Mouse (Mus musculus): ENCODE data around the gene Fam133b.
"Not testable (repeated sequence)": the region's sequence is repeated elsewhere in the genome, so short reads cannot be mapped to it uniquely, and the experiment has no call there.

Fam133b gene

DNA sequence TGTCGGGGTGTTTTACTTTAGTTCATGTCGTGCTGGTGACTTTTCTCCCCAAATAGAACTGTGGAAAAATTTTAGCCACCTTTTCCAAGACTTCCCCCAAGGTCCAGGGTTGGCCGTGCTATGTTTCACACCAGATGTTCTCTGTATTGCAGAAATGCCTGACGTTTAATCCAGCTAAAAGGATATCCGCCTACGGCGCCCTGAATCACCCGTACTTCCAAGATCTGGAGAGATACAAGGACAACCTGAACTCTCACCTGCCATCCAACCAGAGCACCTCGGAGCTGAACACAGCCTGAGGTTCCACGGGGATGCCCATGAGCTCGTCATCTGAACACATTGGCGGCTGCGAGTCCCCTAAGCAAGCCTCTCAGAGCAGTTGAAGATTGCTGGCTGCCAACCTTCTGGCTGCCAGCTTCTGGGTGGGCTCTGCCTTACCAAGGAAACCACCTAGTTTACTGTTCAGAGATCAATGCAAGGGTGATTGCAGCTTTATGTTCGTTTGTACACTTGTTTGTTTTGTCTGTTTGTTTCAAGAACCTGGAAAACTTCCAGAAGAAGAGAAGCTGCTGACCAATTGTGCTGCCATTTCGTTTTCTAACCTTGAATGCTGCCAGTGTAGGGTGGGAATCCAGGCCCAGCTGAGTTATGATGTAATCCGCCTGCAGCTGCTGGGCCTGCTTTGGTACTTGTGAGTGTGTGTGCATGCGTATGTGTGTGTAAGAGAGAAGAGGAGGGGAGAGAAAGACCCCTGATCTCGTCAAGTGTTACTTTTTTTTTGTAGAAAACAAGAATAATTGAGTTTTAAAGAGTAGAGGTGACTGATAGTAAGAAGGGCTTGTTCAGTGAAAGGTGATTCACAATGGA lies 22.9 kb upstream of the Fam133b start:
- DNase-seq: no peak

DNA sequence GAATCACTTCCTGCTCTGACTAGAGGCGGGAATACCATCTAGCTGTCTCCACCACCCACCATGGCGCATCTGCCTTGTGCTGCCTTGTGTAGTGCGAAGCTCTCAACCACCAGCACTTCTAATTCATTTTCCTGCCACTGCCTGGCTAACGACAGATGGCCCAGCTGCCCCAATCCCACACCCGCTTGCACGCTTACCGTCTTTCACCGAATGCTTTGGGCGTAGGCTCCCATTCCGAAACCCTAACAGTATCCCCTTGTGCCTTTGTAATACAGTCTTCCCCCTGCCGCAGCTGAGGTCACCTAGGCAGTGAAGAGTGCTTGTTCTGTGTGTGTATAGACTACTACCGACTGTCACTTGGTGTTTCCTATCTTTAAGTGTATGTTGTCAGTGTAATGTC lies 21.9 kb upstream of the Fam133b start:
- no peak for DNase-seq

DNA sequence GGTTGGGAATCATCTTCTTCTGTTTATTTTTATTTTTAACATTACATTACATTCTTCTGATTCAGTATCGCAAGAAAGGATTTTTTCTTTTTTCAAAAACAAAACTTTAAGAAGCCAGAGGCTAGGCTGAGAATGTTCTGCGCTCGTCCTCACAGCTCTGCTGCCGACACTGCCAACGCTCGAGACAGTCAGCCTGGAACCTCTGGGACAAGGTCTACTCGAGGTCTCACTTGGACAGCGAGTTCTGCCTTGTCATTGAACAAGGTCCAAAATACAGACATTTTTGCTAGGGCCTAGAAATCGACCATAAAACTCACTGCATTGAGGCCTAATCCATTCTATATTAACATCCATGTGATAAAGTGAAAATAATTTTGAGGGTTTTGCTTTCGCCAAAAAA lies 20.8 kb upstream of the Fam133b start:
- DNase-seq: no peak

DNA sequence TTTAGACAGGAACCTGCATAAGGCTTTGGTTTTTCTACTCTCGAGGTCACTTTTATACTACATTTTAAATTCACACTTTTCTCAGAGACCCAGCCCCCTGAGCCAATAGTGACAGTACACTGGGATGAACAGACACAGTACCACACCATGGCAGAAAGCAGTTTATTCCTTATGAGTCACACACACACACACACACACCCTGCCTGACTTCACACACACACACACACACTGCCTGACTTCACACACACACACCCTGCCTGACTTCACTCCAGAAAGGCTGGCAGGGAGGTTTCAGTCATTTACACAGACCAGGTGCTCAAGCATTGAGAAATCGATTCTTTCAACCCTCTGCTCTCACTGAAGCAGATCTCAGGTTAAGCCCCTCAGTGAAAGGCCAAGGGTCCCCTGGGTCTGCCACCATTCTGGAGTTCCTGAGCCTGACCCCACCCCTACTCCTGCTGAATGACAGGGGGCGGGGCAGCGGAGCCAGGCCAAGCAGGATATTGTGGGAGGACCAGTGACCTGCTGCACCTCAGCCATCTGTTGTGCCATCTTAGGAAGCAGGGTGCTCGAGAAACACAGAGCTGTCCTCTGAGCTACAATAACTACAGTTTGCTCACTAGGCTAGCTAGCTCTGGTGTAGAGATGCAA lies 16.5 kb upstream of the Fam133b start:
- no peak for DNase-seq

DNA sequence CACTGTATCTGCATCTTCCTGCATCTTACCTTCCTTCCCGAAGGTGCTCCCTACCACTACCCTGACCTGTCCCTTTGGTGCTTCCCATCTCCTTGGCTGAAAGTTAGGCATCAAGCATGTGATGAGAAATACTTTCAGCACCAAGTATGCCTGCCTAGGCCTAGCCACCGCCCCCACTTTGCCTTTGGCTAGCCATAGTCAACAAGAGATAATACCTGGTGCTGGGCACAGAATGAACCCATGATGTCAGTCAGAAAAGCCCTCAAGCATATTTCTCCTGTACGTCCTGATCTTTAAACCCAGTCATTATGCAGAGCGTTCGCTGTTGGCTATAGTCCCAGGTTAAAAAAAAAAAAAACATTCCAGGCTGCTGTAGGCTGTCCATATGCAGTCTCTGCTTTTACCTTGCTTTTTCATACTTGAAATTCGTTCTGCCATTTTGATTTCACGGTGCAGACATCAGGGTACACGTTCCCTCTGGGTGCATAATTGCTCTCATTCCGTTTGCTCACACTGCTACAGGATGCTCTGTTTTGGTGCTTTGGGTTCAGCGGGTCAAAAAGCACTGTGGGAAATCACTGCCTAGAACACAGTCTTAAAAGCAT lies 13.9 kb upstream of the Fam133b start:
- DNase-seq: no peak

DNA sequence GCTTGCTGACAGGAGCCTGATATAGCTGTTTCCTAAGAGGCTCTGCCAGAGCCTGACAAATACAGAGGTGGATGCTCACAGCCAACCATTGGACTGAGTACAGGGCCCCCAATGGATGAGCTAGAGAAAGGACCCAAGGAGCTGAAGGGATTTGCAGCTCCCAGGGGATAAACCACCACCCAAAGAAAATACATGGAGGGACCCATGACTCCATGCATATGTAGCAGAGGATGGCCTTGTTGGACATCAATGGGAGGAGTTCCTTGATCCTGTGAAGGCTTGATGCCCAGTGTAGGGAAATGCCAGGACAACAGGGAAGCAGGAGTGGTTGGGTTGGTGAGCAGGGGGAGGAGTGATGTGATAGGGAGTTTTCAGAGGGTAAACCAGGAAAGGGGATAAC lies 11.6 kb upstream of the Fam133b start:
- not testable (repeated sequence) for DNase-seq

DNA sequence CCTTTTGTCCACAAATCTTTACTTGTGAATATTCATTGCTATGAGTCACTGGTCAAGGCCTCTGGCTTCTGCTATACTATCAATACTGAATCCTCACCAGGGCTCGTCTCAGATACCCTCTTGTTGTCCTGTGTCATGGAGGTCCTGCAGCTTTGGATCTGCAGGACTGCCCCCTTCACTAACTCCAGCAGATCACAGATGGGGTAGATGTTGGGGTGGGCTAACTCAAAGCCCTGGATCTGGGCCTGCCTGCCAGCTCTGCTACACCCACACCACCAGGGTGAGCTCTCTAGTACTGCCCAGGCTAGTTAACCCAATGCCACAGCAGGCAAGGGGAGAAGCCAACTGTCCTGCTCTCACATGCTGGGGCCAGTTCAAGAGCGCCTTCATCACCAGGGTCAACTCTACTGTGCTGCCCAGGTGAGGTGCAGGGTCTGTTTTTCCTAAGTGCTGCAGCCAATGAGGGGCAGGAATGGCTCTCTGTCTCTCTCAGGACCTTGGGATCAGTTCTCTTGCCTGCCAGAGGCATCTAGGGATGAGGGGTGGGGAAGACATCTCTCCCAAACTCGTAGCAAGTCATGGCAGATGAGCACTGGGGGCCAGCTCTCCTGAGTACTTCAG lies 6.9 kb upstream of the Fam133b start:
- DNase-seq: no peak

DNA sequence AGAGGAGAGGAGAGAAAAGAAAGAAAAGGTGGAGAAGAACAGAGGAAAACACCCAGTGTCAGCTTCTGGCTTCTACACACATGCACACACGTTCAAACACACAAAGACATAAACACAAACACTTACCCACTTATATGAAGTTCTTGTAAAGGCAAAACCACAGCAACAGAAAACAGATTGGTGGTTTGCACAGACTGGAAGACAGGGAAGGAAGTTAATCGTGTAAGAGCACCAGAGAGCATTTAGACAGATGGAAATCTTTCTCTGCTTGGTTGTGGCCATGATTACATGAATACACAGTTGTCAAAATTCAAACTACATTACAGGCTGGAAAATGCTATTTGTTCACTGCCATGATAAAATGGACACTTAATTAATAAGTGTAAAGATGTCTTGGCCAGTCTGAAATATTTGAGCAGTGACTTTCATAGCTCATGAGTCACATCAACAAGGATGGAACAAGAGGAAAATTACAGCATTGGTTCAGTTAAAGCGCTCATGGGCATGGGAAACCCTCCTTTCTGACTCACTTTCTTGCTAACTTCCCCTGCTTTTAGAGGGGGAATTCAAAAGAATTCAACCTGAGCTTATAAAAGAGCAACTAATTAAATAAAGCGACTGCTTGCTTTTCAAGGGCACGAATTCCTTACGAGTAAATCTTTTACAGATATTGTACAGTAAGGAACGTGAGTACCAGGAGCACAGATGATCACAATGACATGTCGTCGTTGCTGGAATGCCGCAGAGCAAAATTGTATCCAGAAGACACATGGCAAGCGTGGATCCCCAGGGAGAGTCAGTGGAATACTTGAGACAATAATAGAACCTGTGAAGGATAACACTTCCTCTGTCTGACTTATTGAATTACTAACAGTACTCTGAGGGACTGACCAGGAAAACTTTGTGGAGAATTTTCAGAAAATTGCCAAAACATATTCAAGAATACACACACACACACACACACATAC lies 4.8 kb upstream of the Fam133b start:
- DNase-seq: no peak

DNA sequence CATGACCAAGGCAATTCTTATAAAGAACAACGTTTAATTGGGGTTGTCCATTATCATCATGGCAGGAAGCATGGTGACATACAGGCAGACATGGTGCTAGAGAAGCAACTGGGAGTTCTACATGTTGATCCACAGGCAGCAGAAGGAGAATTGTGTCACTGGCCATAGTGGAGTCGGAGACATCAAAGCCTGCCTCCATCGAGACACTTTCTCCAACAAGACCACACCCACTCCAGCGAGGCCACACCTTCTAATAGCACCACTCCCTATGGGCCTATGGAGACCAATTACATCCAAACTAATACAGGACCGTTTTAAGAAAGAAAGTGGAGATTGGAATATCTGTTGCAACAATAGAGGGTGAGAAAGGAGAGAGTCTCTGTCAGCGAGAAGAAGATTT lies 1.8 kb upstream of the Fam133b start:
- no peak for DNase-seq

DNA sequence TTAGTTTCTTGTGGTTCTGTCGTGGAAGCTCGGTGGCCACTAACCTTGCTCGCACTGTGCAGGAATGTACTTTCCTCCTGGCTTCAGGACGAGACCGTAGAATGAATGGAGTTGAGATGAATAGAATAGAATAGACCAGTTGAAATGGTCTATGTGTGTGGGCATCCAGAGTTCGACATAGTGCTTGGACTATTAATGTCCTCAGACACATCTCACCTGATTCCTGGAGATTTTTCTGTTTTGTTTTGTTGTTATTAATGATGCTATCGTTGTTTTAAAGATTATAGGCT lies 792 bp downstream of the Fam133b start:
- DNase-seq: no peak

DNA sequence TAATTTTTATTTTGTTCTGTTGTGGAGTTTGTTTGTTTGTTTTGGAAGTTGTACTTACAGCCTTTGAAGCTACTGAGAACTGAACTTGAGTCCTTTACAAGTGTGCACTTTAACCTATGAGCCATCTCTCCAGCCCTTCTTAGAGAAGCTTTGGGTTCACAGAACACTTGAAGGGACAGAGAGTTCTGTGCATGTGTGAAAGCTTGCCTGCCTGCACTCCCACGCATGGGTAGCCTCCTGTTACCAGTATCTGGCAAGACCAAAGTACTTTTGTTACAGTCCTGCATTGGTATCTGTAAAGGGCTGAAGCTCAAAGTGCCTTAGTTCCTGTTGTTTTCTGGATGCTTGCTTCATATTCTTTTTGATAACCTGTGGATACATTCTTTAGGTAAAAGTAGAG lies 2.6 kb downstream of the Fam133b start:
- no peak for DNase-seq

DNA sequence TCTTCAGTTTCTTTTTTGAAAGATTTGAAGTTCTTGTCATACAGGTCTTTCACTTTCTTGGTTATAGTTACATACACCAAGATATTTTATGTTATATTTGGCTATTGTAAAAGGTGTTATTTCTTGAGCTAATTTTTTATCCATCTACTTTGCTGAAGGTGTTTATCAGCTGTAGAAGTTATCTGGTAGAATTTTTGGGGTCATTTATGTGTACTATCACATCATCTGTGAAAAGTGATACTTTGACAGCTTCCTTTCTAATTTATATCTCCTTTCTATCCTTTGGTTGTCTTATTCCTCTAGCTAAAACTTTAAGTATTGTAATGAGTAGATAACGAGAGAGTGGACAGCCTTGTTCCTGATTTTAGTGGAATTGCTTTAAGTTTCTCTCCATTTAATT lies 7.8 kb downstream of the Fam133b start:
- DNase-seq: no peak

DNA sequence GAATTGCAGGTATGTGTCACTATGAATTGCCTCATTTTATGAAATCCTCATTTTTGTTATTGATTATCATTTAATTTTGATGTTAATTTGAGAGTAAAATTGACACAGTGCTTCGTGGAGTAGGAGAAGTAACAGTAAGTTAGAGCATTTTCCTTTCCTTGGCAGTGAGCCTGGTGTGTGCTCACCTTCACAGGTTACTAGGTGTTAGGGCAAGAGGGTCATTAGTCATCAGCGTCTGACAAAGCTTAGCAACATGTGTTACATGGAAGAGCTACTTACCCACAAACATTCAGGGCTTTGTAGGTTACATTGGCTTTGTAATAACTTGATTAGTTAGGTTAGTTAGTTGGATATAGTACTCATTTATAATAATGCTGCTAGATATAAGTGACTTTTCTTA lies 10.6 kb downstream of the Fam133b start:
- DNase-seq: no peak

DNA sequence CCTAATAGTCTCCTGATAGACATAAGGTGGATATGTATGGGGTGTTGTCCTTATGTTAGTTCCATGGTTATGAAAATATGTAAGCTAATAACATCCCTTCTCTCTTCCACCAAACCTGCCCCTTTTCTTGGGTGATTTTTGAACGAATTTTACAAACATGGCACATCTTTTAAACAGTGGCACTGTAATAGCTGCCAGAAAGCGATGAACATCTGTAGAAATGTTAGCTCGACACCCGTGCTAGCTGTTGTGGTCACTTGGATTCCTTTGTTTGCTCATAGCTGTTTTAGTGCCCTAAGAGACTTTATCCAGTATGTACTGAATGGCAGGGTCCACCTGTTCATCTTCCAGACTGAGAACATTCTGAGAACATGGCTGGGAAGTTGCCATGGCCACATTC lies 27.6 kb downstream of the Fam133b start, which contains the start of gene 1700109H08Rik:
Gene 1700109H08Rik (plus strand): TSS at position 301 of the 400 bp plus-strand sequence.
- no peak for DNase-seq

DNA sequence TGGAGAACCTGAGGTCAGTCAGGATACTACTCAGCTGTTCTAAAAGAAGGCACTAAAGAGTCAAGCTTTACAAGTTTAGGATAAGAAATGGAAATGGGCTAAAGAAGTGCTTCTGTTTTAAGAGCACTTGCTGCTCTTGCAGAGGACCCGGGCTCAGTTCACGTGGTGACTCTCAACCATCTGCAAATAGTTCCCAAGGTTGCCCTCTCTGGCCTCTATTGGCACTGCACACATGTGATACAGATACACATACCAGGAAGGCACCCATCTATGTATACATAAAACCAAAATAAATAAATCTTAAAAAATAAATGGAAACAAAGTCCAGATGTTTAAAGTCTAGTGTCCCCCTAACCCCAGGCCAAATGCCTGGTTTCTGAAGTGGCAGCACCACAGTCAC lies 31.2 kb downstream of the Fam133b start:
- DNase-seq: no peak

DNA sequence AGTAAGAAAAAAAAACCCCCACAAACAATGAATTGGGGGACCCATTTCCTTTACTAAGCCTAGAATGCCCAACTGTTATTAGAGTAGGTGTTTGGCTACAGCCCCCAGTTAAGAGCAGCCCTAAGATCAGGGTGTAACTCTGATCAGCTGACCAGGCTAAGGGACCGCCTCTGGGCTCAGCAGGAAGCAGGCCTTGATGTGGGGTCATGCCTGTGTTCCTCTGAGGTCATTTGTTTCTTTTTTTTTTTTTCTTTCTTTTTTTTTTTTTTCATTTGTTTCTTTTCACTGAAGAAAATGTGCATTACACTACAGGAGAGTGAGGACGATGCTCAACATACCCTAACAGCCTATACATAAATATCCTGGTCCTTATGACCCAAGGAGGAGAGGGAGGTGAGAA lies 34.3 kb downstream of the Fam133b start:
- no peak for DNase-seq

DNA sequence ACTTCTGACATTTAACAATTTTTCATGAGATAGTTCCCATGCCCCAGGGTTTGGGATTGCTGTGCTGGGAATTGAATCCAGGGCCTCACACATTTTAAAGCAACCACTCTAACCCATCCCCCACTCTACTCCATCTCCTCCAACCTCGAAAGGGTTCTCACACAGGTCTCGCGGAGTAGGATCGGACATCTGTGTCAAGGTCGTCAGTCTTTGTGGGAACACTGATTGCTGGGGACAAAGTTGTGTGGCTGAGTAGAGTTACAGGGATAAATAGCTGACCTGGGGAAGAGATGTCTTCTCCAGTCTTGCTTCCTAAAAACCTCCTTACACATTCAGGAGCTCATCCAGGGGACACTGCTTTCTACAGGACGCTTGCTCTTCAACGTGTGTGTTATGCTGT lies 35.4 kb downstream of the Fam133b start:
- no peak for DNase-seq

DNA sequence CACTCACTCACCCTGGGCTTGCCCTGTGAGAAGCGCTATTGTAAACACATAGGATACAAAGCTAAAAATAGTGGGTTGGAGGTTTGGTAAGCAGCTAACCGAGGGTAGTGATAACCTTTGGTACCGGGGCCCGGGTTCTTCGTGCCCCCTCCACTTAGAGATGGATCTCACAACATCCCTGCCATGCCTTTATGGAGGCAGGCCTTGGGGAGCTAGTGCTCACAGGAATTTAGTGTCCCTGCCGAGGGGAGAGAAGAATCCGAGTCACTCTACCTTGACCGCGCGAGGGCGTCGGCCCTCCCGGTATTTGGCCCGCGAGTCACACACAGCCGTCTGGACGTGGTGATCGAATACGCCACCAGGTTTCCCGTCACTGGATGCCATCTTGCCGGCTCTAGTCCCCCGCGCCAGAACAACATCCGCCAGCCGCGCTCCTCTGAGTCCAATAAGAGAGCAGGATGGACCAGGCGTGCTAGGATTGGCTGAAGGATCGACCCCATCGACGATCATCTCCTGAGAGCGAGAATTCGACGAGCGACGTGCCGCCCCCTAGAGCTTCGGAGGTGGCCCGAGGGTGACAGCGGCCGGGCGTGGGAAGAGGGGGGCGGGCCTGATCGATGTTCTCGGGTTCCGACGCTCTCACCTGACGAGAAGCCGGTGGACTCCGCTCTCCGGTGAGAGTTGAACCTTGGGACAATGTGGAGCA lies 52.2 kb downstream of the Fam133b start, which contains the start of gene Pex1:
Gene Pex1 (plus strand): TSS at position 374 of the 706 bp plus-strand sequence.
- DNase-seq: peak; percentile 91

DNA sequence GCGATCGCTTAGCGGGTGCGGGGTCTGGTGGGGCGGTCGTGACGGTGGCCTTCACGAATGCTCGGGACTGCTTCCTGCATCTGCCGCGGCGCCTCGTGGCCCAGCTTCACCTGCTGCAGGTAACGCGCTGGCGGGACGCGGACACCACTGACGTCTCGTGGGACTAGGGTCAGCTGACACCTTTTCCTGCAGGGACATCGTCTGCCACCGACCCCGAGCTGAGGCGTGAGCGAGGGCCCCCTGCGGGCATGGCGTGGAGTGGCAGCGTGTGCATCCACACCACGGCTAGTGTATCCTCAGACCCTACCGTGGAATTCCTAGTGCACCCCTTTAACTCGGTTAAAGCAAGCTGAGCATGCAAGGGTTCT lies 52.8 kb downstream of the Fam133b start, which contains the start of gene Rbm48:
Gene Rbm48 (minus strand): TSS at position 187 of the 368 bp plus-strand sequence.
- peak; percentile 77 for DNase-seq

DNA sequence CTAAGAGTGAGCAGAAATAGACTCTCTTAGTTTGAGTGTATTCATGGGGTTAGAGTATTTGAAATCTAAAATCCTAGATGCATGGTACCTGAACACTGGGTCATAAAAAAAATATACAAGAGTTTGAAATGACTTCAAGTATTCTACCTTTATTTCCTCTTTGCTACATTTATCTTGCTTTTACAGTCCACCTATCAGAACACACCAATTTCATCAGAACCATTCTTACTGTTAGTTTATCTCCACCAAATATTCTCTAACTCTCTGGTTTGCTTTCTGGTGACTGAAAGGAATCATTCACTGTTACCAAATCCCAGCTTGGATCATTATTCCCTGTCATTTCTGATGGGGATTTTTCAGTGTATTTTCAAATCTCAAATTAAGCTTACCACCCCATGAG lies 53.5 kb downstream of the Fam133b start:
- DNase-seq: no peak

DNA sequence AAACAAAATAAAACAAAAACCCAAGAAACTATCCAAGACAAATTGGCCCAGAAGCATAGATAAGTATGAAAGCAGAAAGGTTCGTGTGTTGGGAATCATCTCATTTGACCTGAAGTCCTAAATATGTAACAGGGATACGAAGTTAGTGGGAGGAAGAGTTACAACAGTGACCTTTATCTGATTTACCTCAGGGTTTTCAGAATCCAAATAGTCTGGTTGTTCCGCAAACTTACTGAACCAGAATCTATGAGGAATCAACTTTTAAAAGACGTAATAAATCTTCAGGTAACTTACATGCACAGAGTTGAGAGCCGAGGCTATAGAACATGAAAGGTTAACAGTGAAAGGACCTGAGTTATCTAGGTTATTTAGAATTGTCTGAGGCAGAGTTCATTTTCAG lies 55.1 kb downstream of the Fam133b start:
- DNase-seq: no peak

DNA sequence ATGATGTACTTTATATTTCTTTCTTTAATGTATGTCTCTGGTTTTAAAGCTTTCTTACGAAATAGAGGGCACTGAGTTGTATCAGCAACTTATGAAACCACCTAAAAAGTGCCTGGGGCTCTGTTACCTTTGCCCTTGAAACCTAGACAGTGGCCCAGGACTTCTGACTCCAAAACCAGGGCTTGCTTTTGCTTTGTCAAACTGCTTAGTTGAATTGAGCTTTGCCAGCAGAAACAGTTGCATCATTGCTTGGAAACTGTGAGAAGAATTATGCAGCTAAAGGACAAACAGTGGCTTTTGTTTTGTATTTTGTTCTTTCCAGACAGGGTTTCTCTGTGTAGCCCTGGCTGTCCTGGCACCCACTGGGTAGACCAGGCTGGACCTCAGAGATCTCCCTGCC lies 56.7 kb downstream of the Fam133b start:
- no peak for DNase-seq
